Mouse (Mus musculus): ENCODE results near the gene Rap1gap. TPM values are rescaled to one million over a fixed set of nuclear protein-coding genes. Genes with fewer than 3 reads are reported as not detected.

Rap1gap gene
- polyA plus RNA-seq, 1 experiment from 2014 or later, result 12.5 TPM

GRCm38 (mm10) chr4:137740350-137740749 lies 75.8 kb downstream of the Rap1gap start:
- H3K9me3 ChIP-seq (replicated peaks), result no peaks in the 10 kb centered on the region
- no peaks in the 10 kb centered on the region for H3K36me3 ChIP-seq
- H3K4me3 ChIP-seq (replicated peaks), result no peak overlapping the region
- no peaks in the 10 kb centered on the region for H3K27me3 ChIP-seq
- no peak overlapping the region for H3K27ac ChIP-seq
- 88% methylated on average over 7 of the region's 7 CpGs for WGBS
- no peak overlapping the region for H3K4me2 ChIP-seq
- peaks cover 16% of the 10 kb centered on the region for H3K4me1 ChIP-seq
- H3K9ac ChIP-seq, result no peak overlapping the region
- no peak for ATAC-seq (replicated peaks; ENCODE audit: low FRiP score)

DNA sequence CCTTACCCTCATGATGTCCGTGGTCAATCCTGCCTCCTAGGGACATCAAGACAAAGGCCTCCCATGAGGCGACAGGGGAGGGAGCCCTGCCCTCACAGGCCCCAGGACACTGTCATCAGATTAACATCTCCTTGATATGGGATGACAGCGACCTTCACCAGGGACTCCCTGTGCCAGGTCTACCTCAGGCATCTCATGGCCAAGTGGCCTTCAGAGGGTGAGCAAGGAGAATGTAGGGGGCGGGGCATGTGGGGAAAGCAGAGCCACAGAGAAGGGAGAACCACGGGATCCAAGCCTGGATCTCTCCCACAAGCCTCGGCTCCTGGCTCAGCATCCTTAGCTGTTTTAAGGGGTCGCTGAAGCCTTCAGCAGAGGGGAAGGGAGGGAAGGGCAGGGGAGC lies 79.3 kb downstream of the Rap1gap start:
- Histone ChIP-seq H3K4me2 (no peak overlapping the region), H3K9ac (no peak overlapping the region), H3K4me1 (peaks cover 6% of the 10 kb centered on the region), H3K27ac (no peak overlapping the region), H3K4me3 (replicated peaks) (no peak overlapping the region), H3K9me3 (replicated peaks) (no peaks in the 10 kb centered on the region), H3K36me3 (no peaks in the 10 kb centered on the region), H3K27me3 (no peaks in the 10 kb centered on the region)
- 71% methylated on average over 7 of the region's 7 CpGs for WGBS
- no peak for ATAC-seq (replicated peaks; ENCODE audit: low FRiP score)

- 69% methylated on average over 13 of the region's 13 CpGs for WGBS
- no peak overlapping the region for H3K9ac ChIP-seq
- no peaks in the 10 kb centered on the region for H3K9me3 ChIP-seq (replicated peaks)
- H3K4me1 ChIP-seq, result peaks cover 10% of the 10 kb centered on the region
- H3K4me2 ChIP-seq, result no peak overlapping the region
- H3K36me3 ChIP-seq, result no peaks in the 10 kb centered on the region
- no peaks in the 10 kb centered on the region for H3K27me3 ChIP-seq
- no peak for ATAC-seq (replicated peaks; ENCODE audit: low FRiP score)
- no peak overlapping the region for H3K27ac ChIP-seq
- H3K4me3 ChIP-seq (replicated peaks), result no peak overlapping the region
These were observed 80.0 kb downstream of the Rap1gap start for GRCm38 (mm10) chr4:137744433-137744918.

GRCm38 (mm10) chr4:137747091-137747490 lies 82.6 kb downstream of the Rap1gap start:
- WGBS, result 76% methylated on average over 9 of the region's 9 CpGs
- H3K27ac ChIP-seq, result no peak overlapping the region
- no peak for ATAC-seq (replicated peaks; ENCODE audit: low FRiP score)

GRCm38 (mm10) chr4:137747590-137747989 lies 83.1 kb downstream of the Rap1gap start:
- no peak for ATAC-seq (replicated peaks; ENCODE audit: low FRiP score)
- Histone ChIP-seq H3K9ac (no peak overlapping the region), H3K36me3 (no peaks in the 10 kb centered on the region), H3K4me3 (replicated peaks) (no peak overlapping the region), H3K27ac (0 out of 2 replicates have a peak overlapping the region, but pooled peaks have one; percentile 27), H3K4me2 (no peak overlapping the region), H3K27me3 (no peaks in the 10 kb centered on the region), H3K9me3 (replicated peaks) (no peaks in the 10 kb centered on the region), H3K4me1 (peaks cover 41% of the 10 kb centered on the region)
- WGBS, result 64% methylated on average over 5 of the region's 5 CpGs

More at GRCm38 (mm10) chr4:137747091-137747490, 82.6 kb downstream of the Rap1gap start:
- no peak overlapping the region for H3K9ac ChIP-seq
- H3K4me1 ChIP-seq, result peaks cover 37% of the 10 kb centered on the region
- no peaks in the 10 kb centered on the region for H3K36me3 ChIP-seq
- no peaks in the 10 kb centered on the region for H3K27me3 ChIP-seq
- no peaks in the 10 kb centered on the region for H3K9me3 ChIP-seq (replicated peaks)
- H3K4me2 ChIP-seq, result no peak overlapping the region
- H3K4me3 ChIP-seq (replicated peaks), result no peak overlapping the region

DNA sequence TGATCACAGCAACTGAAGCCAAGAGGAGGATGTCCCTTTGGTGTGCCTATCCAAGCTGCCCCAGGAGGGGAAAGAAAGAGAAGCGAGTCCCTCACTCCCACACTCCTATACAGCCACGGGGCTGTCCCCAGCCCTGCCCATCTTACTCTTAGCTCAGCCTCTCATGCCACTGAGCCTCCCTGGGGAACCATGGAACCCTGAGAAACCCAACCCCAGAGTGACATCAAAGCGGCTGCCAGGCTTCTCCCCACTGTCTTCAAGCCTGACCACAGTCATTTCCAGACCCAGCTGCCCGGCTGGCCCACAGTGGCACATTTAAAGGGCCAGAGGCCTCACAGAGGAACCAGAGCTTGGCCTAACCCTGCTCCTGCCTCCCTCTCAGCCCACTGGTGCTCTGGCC lies 84.2 kb downstream of the Rap1gap start:
- H3K9me3 ChIP-seq (replicated peaks), result no peaks in the 10 kb centered on the region
- 47% methylated on average over 4 of the region's 4 CpGs for WGBS
- no peak overlapping the region for H3K9ac ChIP-seq
- H3K27ac ChIP-seq, result no peak overlapping the region
- no peaks in the 10 kb centered on the region for H3K36me3 ChIP-seq
- no peak overlapping the region for H3K4me3 ChIP-seq (replicated peaks)
- H3K27me3 ChIP-seq, result no peaks in the 10 kb centered on the region
- H3K4me1 ChIP-seq, result peaks cover 44% of the 10 kb centered on the region
- ATAC-seq (replicated peaks; ENCODE audit: low FRiP score), result no peak
- no peak overlapping the region for H3K4me2 ChIP-seq

DNA sequence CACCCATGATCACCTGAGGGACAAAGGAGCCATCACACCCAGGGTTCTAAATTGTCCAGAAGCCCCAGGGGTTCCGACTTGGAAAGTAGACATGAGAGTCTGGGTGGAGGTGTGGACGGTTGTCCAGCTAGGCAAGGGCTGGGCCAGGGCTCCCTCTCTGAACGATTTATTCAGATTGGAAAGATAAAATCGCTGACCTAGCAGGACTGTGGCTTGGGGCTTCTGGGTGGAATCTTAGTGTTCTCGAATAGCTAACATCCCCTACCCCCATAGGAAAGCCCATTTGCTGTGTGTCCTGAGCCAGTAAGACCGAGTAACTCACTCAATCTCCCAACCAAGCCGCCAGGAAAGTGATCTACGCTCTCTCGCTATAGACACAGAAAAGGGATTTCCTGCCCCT lies 85.2 kb downstream of the Rap1gap start:
- H3K4me1 ChIP-seq, result peaks cover 53% of the 10 kb centered on the region
- no peak overlapping the region for H3K9ac ChIP-seq
- no peak overlapping the region for H3K4me2 ChIP-seq
- 61% methylated on average over 9 of the region's 9 CpGs for WGBS
- no peak for ATAC-seq (replicated peaks; ENCODE audit: low FRiP score)
- H3K9me3 ChIP-seq (replicated peaks), result no peaks in the 10 kb centered on the region
- no peak overlapping the region for H3K4me3 ChIP-seq (replicated peaks)
- H3K36me3 ChIP-seq, result no peaks in the 10 kb centered on the region
- H3K27ac ChIP-seq, result no peak overlapping the region
- no peaks in the 10 kb centered on the region for H3K27me3 ChIP-seq

DNA sequence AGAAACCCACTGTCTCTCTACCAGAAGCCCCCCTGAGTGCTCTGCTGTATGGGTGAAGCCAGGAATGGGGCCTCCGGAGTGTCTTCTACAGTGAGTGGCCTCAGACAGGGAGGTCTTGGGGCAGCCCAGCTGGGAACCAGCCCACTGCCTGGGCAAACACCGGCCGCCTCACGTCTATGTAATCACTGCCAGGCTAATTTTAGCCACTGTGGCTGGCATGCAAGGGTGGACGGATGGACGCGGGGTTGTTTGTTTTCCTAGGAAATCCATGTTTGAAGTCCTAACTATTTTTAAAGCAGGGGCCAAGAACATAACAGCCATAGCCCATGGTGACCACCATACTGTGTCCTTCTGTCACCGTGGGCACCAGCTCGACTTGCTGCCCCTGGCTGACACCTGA lies 85.6 kb downstream of the Rap1gap start:
- no peaks in the 10 kb centered on the region for H3K9me3 ChIP-seq (replicated peaks)
- no peak overlapping the region for H3K4me3 ChIP-seq (replicated peaks)
- WGBS, result 72% methylated on average over 9 of the region's 9 CpGs
- no peak overlapping the region for H3K27ac ChIP-seq
- no peaks in the 10 kb centered on the region for H3K27me3 ChIP-seq
- ATAC-seq (replicated peaks; ENCODE audit: low FRiP score), result no peak
- H3K36me3 ChIP-seq, result no peaks in the 10 kb centered on the region
- no peak overlapping the region for H3K4me2 ChIP-seq
- H3K4me1 ChIP-seq, result peaks cover 58% of the 10 kb centered on the region
- no peak overlapping the region for H3K9ac ChIP-seq

DNA sequence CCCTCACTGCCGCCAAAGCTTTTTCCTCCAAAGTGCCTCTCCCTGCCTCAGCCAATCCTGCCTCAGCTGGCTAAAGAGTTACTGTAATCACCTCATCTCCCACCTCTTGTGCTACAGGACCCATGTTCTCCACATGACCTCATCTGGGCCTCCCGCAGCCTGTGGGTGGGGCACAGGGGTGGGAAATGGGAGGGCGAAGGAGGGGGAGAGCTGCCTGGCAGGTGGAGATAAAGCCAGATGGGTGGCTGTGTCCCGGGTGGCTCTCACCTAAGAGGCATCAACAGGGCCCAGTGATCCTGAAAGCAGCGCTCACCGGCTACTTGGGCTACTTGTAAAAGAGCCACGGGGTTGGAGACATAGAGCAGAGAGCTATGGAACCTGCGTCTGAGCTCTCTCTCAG lies 86.8 kb downstream of the Rap1gap start:
- Histone ChIP-seq H3K4me1 (peaks cover 63% of the 10 kb centered on the region), H3K27ac (peak overlapping the region; percentile 14; the same call in 1 of the 2 replicates), H3K4me3 (replicated peaks) (no peak overlapping the region), H3K36me3 (no peaks in the 10 kb centered on the region), H3K27me3 (no peaks in the 10 kb centered on the region), H3K4me2 (no peak overlapping the region), H3K9ac (no peak overlapping the region), H3K9me3 (replicated peaks) (no peaks in the 10 kb centered on the region)
- WGBS, result 71% methylated on average over 8 of the region's 8 CpGs
- ATAC-seq (replicated peaks; ENCODE audit: low FRiP score), result peak; percentile 57

DNA sequence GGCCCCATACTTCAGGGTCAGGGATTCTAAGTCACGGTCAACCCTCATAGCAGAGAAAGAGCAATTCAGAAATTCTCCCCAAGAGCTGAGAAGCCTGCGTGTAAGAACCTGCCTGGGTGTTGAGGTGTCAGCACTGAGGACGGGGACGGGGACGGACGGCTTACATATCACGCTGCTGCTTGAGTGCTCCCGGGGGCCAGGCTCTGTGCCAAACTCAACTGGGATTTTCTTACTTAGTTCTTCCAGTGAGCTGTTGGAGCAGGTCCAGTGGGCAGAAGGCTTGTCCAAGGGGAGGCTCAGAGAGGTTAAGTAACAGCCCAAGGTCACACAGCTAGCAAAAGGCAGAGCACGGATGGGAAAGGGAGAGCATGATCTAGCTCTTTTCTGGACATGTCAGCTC lies 87.2 kb downstream of the Rap1gap start:
- H3K27ac ChIP-seq, result peak overlapping the region; percentile 14; the same call in 1 of the 2 replicates
- WGBS, result 48% methylated on average over 9 of the region's 9 CpGs

GRCm38 (mm10) chr4:137752471-137752870 lies 87.9 kb downstream of the Rap1gap start:
- Histone ChIP-seq H3K9me3 (replicated peaks) (no peaks in the 10 kb centered on the region), H3K27ac (no peak overlapping the region), H3K27me3 (no peaks in the 10 kb centered on the region), H3K9ac (no peak overlapping the region), H3K36me3 (no peaks in the 10 kb centered on the region), H3K4me3 (replicated peaks) (no peak overlapping the region), H3K4me1 (peaks cover 59% of the 10 kb centered on the region), H3K4me2 (no peak overlapping the region)
- no peak for ATAC-seq (replicated peaks; ENCODE audit: low FRiP score)
- WGBS, result 81% methylated on average over 15 of the region's 15 CpGs

More for the DNA sequence above, 87.2 kb downstream of the Rap1gap start:
- ATAC-seq (replicated peaks; ENCODE audit: low FRiP score), result no peak; the same call in 1 of the 2 replicates
- Histone ChIP-seq H3K4me2 (no peak overlapping the region), H3K9me3 (replicated peaks) (no peaks in the 10 kb centered on the region), H3K4me1 (peaks cover 63% of the 10 kb centered on the region), H3K9ac (no peak overlapping the region), H3K4me3 (replicated peaks) (no peak overlapping the region), H3K36me3 (no peaks in the 10 kb centered on the region), H3K27me3 (no peaks in the 10 kb centered on the region)

DNA sequence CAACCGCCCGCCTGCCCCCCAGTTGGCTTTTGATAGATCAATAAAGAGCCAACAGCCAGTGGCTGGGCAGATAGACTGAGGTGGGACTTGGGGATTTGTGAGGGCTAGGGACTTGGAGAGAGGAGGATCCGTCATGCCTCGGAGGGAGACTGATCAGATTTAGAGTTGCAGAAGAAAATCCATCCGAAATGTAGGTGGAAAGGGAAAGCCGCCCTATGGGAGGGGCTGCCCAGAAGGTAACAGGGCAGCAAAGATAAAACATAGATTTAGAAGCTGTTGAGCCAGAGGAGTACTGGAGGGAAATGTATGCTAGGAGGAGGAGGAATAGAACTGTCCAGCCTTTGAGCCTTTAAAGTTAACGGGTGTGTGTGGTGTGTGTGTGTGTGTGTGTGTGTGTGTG lies 88.7 kb downstream of the Rap1gap start:
- no peaks in the 10 kb centered on the region for H3K9me3 ChIP-seq (replicated peaks)
- WGBS, result 86% methylated on average over 7 of the region's 7 CpGs
- peaks cover 58% of the 10 kb centered on the region for H3K4me1 ChIP-seq
- no peak overlapping the region for H3K4me2 ChIP-seq
- no peak overlapping the region for H3K9ac ChIP-seq
- H3K4me3 ChIP-seq (replicated peaks), result no peak overlapping the region
- no peak for ATAC-seq (replicated peaks; ENCODE audit: low FRiP score)
- no peak overlapping the region for H3K27ac ChIP-seq
- H3K36me3 ChIP-seq, result no peaks in the 10 kb centered on the region
- no peaks in the 10 kb centered on the region for H3K27me3 ChIP-seq

- Histone ChIP-seq H3K4me2 (no peak overlapping the region), H3K9me3 (replicated peaks) (no peaks in the 10 kb centered on the region), H3K27ac (0 out of 2 replicates have a peak overlapping the region, but pooled peaks have one; percentile 3), H3K27me3 (no peaks in the 10 kb centered on the region), H3K4me3 (replicated peaks) (no peak overlapping the region), H3K9ac (no peak overlapping the region), H3K4me1 (peaks cover 53% of the 10 kb centered on the region), H3K36me3 (no peaks in the 10 kb centered on the region)
- peak; percentile 22; the same call in 1 of the 2 replicates for ATAC-seq (replicated peaks; ENCODE audit: low FRiP score)
- WGBS, result 58% methylated on average over 2 of the region's 2 CpGs
These were observed 89.9 kb downstream of the Rap1gap start for GRCm38 (mm10) chr4:137754446-137754845.

Measured in kidney, embryonic 15.5 days (tissue).